Mouse (Mus musculus) cerebellum, postnatal 36 days (tissue): ENCODE measurements at regions not wholly inside any gene's neighbourhood (a gene's known extent, or its start where the extent isn't known, plus 50 kb on each side); places are given as distances from the start of the nearest gene placed in this dataset.

ENCODE experiments used
- DNase-seq, 2 experiments: peaks; one replicate each; pipeline ENCODE4 v3.0.0; 2021 to 2022; ENCODE audit warnings: mixed read lengths in 2 of 2

DNA sequence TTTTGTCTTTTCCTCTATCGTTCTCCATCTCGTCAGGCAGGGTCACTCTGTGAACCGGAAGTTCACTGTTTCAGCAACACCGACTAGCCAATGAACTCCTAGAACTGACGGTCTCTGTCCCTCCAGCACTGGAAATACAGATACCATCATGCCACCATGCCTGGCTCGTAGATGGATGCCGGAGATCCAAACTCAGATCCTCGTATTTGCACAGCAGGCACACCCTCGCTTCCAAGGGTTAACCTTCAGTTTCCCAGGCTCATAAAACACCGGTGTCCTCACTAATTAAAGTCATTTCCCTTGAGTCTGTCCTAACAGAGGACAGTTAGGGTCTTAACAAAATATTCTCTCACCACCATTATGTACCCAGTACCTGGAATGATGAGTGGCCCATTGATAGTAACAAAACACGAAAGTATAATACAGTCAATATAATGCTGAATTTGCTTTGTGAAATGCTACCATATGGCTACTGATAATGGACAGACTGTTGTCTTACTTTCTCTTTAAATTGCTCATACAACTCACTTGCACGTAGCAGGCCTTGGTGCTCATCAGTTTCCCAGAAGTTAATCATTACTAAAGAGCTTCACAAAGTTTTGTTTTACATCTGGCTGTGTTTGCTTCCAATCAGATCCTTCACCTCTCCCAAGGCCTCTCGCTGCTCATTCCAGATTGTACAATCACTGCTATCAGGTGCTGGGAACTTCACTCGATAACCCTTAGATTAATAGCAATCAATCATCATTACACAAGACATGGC lies 52.7 kb upstream of the Ccn6 start:
- DNase-seq = no peak

DNA sequence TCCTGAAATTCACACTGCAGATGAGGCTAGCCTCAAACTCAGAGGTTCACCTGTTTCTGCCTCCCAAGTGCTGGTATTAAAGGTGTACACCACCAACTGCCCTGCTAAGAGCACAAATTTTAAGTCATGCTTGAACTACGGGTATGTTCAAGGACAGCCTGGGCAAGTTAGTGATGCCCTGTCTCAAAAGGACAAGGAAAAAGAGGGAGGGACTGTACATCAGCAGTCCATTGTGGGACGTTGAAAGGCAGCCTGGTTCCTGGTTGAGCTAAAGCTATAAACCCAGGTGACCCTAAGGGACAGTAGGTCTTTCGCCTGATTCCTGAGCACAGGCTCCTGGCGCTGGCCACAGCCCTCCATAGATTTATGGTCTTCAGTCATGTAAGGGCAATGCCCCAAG lies 51.0 kb upstream of the Ccn6 start:
- DNase-seq = no peak
